Mouse (Mus musculus): ENCODE measurements around the gene Sag. TPM values are rescaled to one million over a fixed set of nuclear protein-coding genes. Genes with fewer than 3 reads are reported as not detected.

Sag gene
- polyA plus RNA-seq, 1 experiment from 2014 or later = 0.91 TPM

DNA sequence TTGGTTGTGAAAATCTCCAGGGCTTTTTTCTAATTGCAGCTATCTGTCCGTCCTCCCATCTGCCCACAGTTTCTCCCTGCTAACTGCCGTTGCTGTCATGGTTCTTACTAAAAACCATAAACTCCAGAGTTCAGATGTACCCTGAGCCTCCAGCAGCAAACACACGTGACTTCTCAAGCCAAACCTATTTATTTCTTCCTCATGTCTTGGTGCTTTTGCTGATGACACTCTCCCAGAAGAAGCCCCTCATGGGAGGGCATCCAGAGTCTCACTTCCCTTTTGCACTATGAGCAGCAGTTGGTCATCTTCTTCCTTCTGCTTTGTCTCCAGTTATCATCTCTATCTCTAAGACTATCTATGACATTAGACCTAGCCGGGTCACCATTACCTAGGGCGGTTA, 45.8 kb downstream of the Sag start:
- no peaks in the 10 kb centered on the region for H3K9me3 ChIP-seq (ENCODE audit: control insufficient read depth, low read length)
- no peak for ATAC-seq

DNA sequence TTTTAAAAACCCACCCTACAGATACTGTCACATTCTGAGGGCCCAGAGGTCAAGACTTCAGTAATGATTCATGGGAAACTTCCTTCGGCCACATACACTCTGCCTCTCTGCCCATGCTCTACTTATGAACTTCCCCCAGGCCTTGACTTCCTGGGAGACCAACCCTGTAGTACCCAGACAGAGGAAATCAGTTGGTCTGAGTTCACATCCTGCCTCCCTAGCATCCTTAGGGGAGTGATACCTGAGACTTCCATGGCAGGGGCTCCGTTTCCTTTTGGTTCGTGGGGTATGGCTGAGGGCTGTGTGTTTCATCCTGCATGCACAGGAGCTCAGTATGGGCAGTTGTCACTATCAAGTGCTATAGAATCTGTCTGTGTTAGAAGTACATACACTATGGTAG, 47.9 kb downstream of the Sag start:
- no peak overlapping the region for H3K27ac ChIP-seq (ENCODE audit: low read length)
- no peak for ATAC-seq
- no peak overlapping the region for H3K4me3 ChIP-seq (ENCODE audit: low read length)
- no peak overlapping the region for H3K4me2 ChIP-seq (ENCODE audit: low read depth, low read length)
- H3K36me3 ChIP-seq (ENCODE audit: control insufficient read depth, insufficient read depth, low read length) = no peaks in the 10 kb centered on the region
- peaks cover 37% of the 10 kb centered on the region for H3K4me1 ChIP-seq (ENCODE audit: control insufficient read depth, insufficient read depth, low read length)
- H3K9me3 ChIP-seq (ENCODE audit: control insufficient read depth, low read length) = no peaks in the 10 kb centered on the region
- WGBS = 91% methylated on average over 3 of the region's 3 CpGs
- no peaks in the 10 kb centered on the region for H3K27me3 ChIP-seq (replicated peaks; ENCODE audit: control insufficient read depth, insufficient read depth, low read length)
- H3K9ac ChIP-seq (ENCODE audit: low read depth, low read length) = no peak overlapping the region

More for the DNA sequence above, 45.8 kb downstream of the Sag start:
- no peak overlapping the region for H3K4me3 ChIP-seq (ENCODE audit: low read length)
- WGBS = 59% methylated on average over 5 of the region's 5 CpGs
- no peak overlapping the region for H3K4me2 ChIP-seq (ENCODE audit: low read depth, low read length)
- H3K4me1 ChIP-seq (ENCODE audit: control insufficient read depth, insufficient read depth, low read length) = peaks cover 24% of the 10 kb centered on the region
- no peaks in the 10 kb centered on the region for H3K27me3 ChIP-seq (replicated peaks; ENCODE audit: control insufficient read depth, insufficient read depth, low read length)
- H3K9ac ChIP-seq (ENCODE audit: low read depth, low read length) = no peak overlapping the region
- no peak overlapping the region for H3K27ac ChIP-seq (ENCODE audit: low read length)
- H3K36me3 ChIP-seq (ENCODE audit: control insufficient read depth, insufficient read depth, low read length) = no peaks in the 10 kb centered on the region

DNA sequence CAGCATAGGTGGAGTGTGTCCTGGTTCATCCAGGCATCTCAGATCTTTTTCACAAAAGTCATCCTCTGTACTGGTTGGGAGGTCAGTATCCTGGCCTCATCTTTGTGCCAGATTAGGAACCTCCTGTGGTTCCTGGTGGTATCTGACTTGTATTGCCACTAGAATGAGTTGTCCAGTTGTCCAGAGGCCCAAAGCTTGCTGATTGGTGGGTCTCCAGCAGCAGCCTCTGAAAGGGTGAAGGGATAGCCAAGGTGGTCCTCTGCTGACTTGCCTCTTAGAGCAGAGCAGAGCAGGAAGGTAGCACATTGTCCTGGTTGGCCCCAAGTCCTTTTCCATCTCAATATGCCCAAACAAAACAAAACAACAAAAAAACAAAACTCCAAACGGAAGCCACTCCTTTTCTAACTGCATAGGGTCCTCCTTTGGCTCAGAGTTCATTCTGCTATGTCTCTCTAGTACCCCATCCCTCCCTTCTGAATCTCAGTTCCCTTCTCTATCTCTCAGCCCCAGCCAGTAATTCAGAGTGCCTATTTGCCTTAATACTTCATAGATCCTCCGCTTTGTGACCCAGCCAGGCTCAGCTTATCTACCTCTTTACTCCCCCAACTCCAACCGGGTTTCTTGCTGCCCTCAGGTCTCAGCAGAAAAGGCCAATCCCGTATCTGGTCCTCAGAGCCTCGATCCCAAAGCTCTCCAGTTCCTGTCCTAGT, 48.8 kb downstream of the Sag start:
- peaks cover 41% of the 10 kb centered on the region for H3K4me1 ChIP-seq (ENCODE audit: control insufficient read depth, insufficient read depth, low read length)
- H3K9ac ChIP-seq (ENCODE audit: low read depth, low read length) = peak overlapping the region; percentile 49
- no peaks in the 10 kb centered on the region for H3K9me3 ChIP-seq (ENCODE audit: control insufficient read depth, low read length)
- H3K27ac ChIP-seq (ENCODE audit: low read length) = no peak overlapping the region
- no peaks in the 10 kb centered on the region for H3K36me3 ChIP-seq (ENCODE audit: control insufficient read depth, insufficient read depth, low read length)
- H3K4me3 ChIP-seq (ENCODE audit: low read length) = no peak overlapping the region; the same call in 1 of the 2 replicates
- WGBS = 60% methylated on average over 5 of the region's 5 CpGs
- no peak for ATAC-seq
- peak overlapping the region; percentile 58 for H3K4me2 ChIP-seq (ENCODE audit: low read depth, low read length)
- no peaks in the 10 kb centered on the region for H3K27me3 ChIP-seq (replicated peaks; ENCODE audit: control insufficient read depth, insufficient read depth, low read length)

DNA sequence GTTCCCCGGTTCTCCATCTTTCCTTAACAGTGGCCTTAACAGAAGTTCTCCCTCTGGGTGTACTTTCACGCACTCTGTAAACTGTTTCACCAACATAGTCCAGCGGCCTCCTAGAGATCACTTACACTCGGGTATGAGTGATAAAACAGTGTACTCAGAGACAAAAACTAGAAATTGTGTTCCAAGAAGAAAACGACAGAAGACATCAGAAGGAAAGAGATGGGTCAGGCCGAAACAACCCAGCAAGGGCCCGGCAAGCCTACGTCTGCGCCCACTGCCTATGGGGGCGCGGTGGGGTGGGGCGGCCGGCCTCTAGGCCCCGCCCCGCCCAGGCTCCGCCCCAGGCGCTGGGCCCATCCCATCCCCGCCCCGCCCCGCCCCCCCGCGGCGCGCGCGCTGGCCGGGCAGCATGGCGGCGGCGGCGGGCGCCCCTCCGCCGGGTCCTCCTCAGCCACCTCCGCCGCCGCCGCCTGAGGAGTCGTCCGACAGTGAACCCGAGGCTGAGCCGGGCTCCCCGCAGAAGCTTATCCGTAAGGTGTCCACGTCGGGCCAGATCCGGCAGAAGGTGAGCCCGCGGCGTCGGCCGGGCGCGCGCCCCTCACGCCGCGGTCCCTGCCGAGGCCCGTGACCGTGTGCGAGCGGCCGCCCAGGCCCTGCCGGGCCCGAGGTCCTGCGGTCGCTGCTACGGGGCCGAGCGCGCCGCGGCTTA, 49.6 kb downstream of the Sag start, which contains the start of gene Dgkd:
Dgkd (plus strand) TSS at position 396 of the 709 bp plus-strand sequence.
- no peaks in the 10 kb centered on the region for H3K27me3 ChIP-seq (replicated peaks; ENCODE audit: control insufficient read depth, insufficient read depth, low read length)
- H3K27ac ChIP-seq (ENCODE audit: low read length) = peak within 1 kb of the TSS; percentile 71
- WGBS = under 1% methylated on average over 66 of the region's 74 CpGs
- ATAC-seq = peak; percentile 95
- no peaks in the 10 kb centered on the region for H3K9me3 ChIP-seq (ENCODE audit: control insufficient read depth, low read length)
- peak within 1 kb of the TSS; percentile 95 for H3K4me3 ChIP-seq (ENCODE audit: low read length)
- H3K9ac ChIP-seq (ENCODE audit: low read depth, low read length) = peak within 1 kb of the TSS; percentile 95
- H3K36me3 ChIP-seq (ENCODE audit: control insufficient read depth, insufficient read depth, low read length) = no peaks in the 10 kb centered on the region
- peak within 1 kb of the TSS; percentile 81 for H3K4me2 ChIP-seq (ENCODE audit: low read depth, low read length)
- peaks cover 38% of the 10 kb centered on the region for H3K4me1 ChIP-seq (ENCODE audit: control insufficient read depth, insufficient read depth, low read length)

DNA sequence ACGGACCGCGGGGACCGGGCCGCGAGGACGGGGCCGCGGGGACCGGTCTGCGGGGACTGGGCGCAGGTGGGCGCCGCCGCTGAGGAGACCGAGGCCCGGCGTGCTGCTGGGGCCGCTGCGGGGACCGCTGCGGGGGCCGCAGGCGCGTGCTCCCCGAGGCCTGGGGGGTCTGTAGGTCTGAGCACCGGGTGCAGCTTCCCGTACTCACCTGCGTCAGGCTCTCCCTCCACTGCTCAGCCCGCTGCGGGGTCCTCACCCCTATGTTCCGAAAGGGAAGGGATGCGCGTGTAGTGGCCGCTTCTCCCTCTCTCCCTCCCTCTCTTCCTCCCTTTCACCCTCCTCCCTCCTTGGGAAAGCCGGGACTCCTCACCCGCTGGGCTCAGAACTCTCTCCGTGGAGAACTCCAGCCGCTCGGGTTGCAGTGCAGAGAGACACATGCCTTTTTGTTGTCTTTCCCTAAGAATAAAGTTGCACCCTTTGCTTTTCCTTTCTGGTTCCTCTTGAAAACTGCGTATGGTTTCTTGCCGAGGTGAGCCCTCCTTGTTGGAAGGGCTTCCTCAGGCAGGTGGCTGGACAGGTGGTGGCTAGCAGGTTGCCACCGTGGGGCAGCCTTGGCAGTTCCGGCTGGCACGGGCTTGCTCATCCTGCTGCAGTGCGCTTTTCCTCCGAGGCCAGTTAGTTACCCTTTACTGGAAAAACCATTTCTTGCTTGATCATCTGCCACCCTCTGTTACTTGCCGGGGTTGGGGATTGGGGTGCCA, 50.3 kb downstream of the Sag start:
- peak overlapping the region; percentile 71 for H3K27ac ChIP-seq (ENCODE audit: low read length)
- H3K27me3 ChIP-seq (replicated peaks; ENCODE audit: control insufficient read depth, insufficient read depth, low read length) = no peaks in the 10 kb centered on the region
- H3K4me2 ChIP-seq (ENCODE audit: low read depth, low read length) = peak overlapping the region; percentile 81
- H3K4me3 ChIP-seq (ENCODE audit: low read length) = peak overlapping the region; percentile 95
- peaks cover 37% of the 10 kb centered on the region for H3K4me1 ChIP-seq (ENCODE audit: control insufficient read depth, insufficient read depth, low read length)
- under 1% methylated on average over 45 of the region's 48 CpGs for WGBS
- ATAC-seq = peak; percentile 41
- H3K36me3 ChIP-seq (ENCODE audit: control insufficient read depth, insufficient read depth, low read length) = no peaks in the 10 kb centered on the region
- peak overlapping the region; percentile 95 for H3K9ac ChIP-seq (ENCODE audit: low read depth, low read length)
- H3K9me3 ChIP-seq (ENCODE audit: control insufficient read depth, low read length) = no peaks in the 10 kb centered on the region

DNA sequence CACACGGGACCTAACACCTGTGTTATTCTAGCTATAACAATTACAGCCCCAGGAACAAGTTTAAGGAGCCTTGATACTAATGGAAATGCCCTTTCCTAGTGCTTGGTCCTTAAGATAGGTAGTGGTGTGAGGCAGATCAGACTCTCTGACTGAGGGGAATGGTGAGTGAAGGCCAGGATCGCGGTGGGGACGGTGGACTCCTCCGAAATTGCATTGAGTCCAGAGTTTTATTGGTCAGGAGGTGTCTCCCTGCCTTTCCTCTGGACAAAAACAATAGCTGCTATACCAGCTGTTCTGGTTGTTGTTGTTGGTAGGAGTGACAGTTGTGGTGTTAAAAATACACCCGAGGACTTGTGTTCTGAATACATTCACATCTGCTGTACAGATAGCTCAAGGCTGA, 50.9 kb downstream of the Sag start:
- no peak for ATAC-seq
- Histone ChIP-seq H3K9ac (ENCODE audit: low read depth, low read length) (peak overlapping the region; percentile 95), H3K27ac (ENCODE audit: low read length) (no peak overlapping the region), H3K4me3 (ENCODE audit: low read length) (peak overlapping the region; percentile 95), H3K9me3 (ENCODE audit: control insufficient read depth, low read length) (no peaks in the 10 kb centered on the region), H3K4me2 (ENCODE audit: low read depth, low read length) (peak overlapping the region; percentile 81), H3K27me3 (replicated peaks; ENCODE audit: control insufficient read depth, insufficient read depth, low read length) (no peaks in the 10 kb centered on the region), H3K4me1 (ENCODE audit: control insufficient read depth, insufficient read depth, low read length) (peaks cover 41% of the 10 kb centered on the region), H3K36me3 (ENCODE audit: control insufficient read depth, insufficient read depth, low read length) (no peaks in the 10 kb centered on the region)
- 23% methylated on average over 6 of the region's 6 CpGs for WGBS

DNA sequence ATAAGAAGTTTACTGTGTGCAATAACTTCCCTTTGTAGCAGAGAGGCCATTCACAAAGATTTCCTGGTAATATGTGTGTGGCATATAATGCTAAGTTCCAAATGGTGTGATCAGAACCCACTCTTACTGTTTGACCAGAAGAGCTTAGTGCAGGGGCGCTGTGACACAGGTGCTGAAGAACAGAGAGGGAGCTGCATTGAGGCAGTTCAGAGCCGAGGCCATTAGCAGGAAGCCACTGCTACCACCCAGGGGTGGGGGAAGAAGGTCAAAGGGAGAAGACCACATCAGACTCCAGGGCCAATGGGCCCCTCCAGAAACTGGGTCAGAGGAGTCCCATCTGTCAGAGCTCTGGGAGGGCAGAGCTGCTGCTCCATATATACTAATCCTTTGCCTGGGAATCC, 51.4 kb downstream of the Sag start:
- Histone ChIP-seq H3K27ac (ENCODE audit: low read length) (no peak overlapping the region), H3K9ac (ENCODE audit: low read depth, low read length) (peak overlapping the region; percentile 95), H3K36me3 (ENCODE audit: control insufficient read depth, insufficient read depth, low read length) (no peaks in the 10 kb centered on the region), H3K4me2 (ENCODE audit: low read depth, low read length) (peak overlapping the region; percentile 81), H3K4me3 (ENCODE audit: low read length) (peak overlapping the region; percentile 95), H3K4me1 (ENCODE audit: control insufficient read depth, insufficient read depth, low read length) (peaks cover 44% of the 10 kb centered on the region), H3K27me3 (replicated peaks; ENCODE audit: control insufficient read depth, insufficient read depth, low read length) (no peaks in the 10 kb centered on the region), H3K9me3 (ENCODE audit: control insufficient read depth, low read length) (no peaks in the 10 kb centered on the region)
- ATAC-seq = no peak
- WGBS = 28% methylated on average over 2 of the region's 2 CpGs

DNA sequence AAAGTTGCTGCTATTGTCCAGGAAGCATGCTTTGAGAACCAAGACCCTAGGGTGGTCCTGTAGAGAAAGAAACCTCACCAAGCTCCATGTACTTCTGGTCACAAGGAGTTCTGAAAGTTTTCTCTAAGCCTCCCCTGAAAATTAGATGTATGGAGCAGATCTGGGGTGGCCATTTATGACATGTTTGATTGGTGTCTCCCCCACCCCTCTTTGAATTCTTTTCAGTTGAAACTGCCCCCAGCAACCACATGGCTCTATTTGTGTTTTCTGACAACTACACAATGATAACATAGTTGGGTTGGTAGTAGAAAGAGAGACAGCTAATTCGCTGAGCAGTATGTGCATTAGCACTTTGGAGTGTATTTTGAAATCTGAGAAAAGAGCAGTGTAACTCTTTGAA, 52.0 kb downstream of the Sag start:
- Histone ChIP-seq H3K27ac (ENCODE audit: low read length) (no peak overlapping the region), H3K27me3 (replicated peaks; ENCODE audit: control insufficient read depth, insufficient read depth, low read length) (no peaks in the 10 kb centered on the region), H3K4me3 (ENCODE audit: low read length) (no peak overlapping the region), H3K4me1 (ENCODE audit: control insufficient read depth, insufficient read depth, low read length) (peaks cover 44% of the 10 kb centered on the region), H3K4me2 (ENCODE audit: low read depth, low read length) (no peak overlapping the region), H3K9me3 (ENCODE audit: control insufficient read depth, low read length) (no peaks in the 10 kb centered on the region), H3K9ac (ENCODE audit: low read depth, low read length) (no peak overlapping the region), H3K36me3 (ENCODE audit: control insufficient read depth, insufficient read depth, low read length) (no peaks in the 10 kb centered on the region)
- WGBS = 85% methylated on average over 1 of the region's 1 CpGs
- no peak for ATAC-seq

DNA sequence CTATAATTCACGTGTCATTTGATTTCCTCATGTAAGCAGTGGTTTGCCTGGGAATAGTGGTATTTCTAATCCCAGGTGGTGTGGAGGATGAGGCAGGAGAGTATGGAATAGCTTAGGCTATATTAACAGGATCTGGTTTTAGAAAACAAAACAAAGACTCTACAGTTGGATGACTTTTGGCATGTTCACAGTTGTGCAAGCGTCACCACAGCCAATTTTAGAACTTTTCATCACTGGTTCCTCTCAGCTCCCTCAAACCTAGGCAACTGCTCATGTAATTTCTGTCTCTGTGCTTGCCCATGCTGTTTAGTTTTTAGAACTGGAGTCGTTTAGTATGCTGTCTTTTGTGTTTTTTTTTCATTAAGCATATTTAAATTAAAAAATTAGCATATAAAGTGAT, 53.3 kb downstream of the Sag start:
- Histone ChIP-seq H3K9me3 (ENCODE audit: control insufficient read depth, low read length) (no peaks in the 10 kb centered on the region), H3K36me3 (ENCODE audit: control insufficient read depth, insufficient read depth, low read length) (no peaks in the 10 kb centered on the region), H3K4me3 (ENCODE audit: low read length) (no peak overlapping the region), H3K27me3 (replicated peaks; ENCODE audit: control insufficient read depth, insufficient read depth, low read length) (no peaks in the 10 kb centered on the region), H3K9ac (ENCODE audit: low read depth, low read length) (no peak overlapping the region), H3K27ac (ENCODE audit: low read length) (no peak overlapping the region), H3K4me1 (ENCODE audit: control insufficient read depth, insufficient read depth, low read length) (peaks cover 44% of the 10 kb centered on the region), H3K4me2 (ENCODE audit: low read depth, low read length) (no peak overlapping the region)
- WGBS = 81% methylated on average over 3 of the region's 3 CpGs
- ATAC-seq = no peak

Measured in intestine, embryonic 16.5 days (tissue).